Mouse (Mus musculus): ENCODE measurements at regions not wholly inside any gene's neighbourhood (a gene's known extent, or its start where the extent isn't known, plus 50 kb on each side); places are given as distances from the start of the nearest gene placed in this dataset.

DNA sequence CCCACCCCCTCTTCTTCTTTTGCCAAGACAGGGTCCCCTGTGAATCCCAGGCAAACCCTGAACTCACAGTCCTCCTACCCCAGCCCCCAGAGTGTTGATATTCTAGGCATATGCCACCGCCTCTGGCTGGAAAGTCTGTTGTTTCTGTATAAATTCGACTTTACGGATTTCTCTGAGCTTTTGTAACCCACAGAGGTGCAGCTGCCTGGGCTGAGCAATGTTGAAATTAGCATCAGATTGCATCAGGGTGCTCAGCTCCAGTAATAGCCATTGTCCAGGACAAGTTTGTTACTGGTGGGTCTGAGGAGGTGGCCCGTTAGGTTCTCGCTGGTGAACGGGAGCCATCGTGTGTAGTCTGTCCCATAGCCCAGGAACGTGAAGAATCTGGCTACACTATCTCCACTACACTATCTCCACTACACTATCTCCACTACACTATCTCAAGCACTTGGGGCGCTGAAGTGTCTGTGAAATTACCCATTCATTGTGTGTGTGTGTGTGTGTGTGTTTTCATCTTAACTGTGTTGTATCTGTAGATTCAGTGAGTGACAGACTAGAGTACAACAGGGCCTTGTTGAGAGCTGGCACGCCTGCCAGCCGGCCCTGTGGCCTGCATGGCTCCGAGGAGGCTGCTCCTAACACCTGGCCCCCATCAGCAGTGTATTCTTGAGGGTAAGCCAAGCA lies 92.4 kb upstream of the Hnrnpk start:
- DNase-seq (ENCODE audit: low read depth, low spot score) (no peak), ATAC-seq (no peak)
- CTCF ChIA-PET: interaction anchor here (2.0 kb wide), 1 partner anchor 12 kb away, joined by 4 read pairs; no protein-coding TSS in a partner anchor
- in situ Hi-C loops (cut with MboI; ENCODE audit: low pct_unique_long_range_greater_than_20kb): no loop called here
- POLR2A ChIA-PET: no interaction called here
- no peaks in the 10 kb centered on the region for H3K27me3 ChIP-seq
- TF ChIP-seq CTCF (IDR thresholded peaks at IDR 0.05): no peak

GRCm38 (mm10) chr13:58494726-58495125 lies 91.6 kb upstream of the Hnrnpk start:
- ATAC-seq: no peak
- H3K27me3 ChIP-seq: no peaks in the 10 kb centered on the region
- no peak for TF ChIP-seq CTCF (IDR thresholded peaks at IDR 0.05)
- ChIA-PET POLR2A (no interaction called here), CTCF (interaction anchor here (2.0 kb wide), 1 partner anchor 11 kb away, joined by 4 read pairs; no protein-coding TSS in a partner anchor)
- in situ Hi-C loops (cut with MboI; ENCODE audit: low pct_unique_long_range_greater_than_20kb): no loop called here
- DNase-seq (ENCODE audit: low read depth, low spot score): no peak

GRCm38 (mm10) chr13:58490829-58491228 lies 87.7 kb upstream of the Hnrnpk start:
- CTCF ChIA-PET: no interaction called here
- ATAC-seq (no peak), DNase-seq (ENCODE audit: low read depth, low spot score) (no peak)
- H3K27me3 ChIP-seq: no peaks in the 10 kb centered on the region
- POLR2A ChIA-PET: no interaction called here
- in situ Hi-C loops (cut with MboI; ENCODE audit: low pct_unique_long_range_greater_than_20kb): no loop called here
- no peak for TF ChIP-seq CTCF (IDR thresholded peaks at IDR 0.05)

- ChIA-PET CTCF (no interaction called here), POLR2A (no interaction called here)
- TF ChIP-seq CTCF (IDR thresholded peaks at IDR 0.05): no peak
- in situ Hi-C loops (cut with MboI; ENCODE audit: low pct_unique_long_range_greater_than_20kb): no loop called here
- no peaks in the 10 kb centered on the region for H3K27me3 ChIP-seq
- ATAC-seq: no peak
- DNase-seq (ENCODE audit: low read depth, low spot score): no peak
Measured at GRCm38 (mm10) chr13:58485011-58485410, 81.9 kb upstream of the Hnrnpk start.

DNA sequence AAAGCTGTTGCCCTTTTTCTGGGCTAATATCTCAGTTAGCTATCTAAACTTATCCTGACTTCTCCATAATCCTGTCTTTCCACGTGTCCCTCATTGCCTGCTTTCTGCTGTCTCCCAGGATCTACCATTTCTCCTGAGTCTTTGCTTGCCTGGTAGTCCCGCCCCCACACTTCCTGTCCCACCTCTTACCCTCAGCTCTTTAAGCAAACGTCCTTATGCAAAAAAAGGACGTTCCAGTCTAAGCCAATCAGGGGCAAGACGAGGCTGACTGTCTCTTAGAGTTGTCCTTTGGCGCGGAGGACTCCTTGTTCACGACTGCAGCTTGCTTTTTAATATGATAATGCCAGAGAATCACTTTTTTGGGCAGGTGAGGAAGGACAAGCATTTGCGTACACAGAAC lies 79.6 kb upstream of the Hnrnpk start:
- POLR2A ChIA-PET: no interaction called here
- in situ Hi-C loops (cut with MboI; ENCODE audit: low pct_unique_long_range_greater_than_20kb): no loop called here
- H3K27me3 ChIP-seq: no peaks in the 10 kb centered on the region
- CTCF ChIA-PET: no interaction called here
- ATAC-seq: no peak
- TF ChIP-seq CTCF (IDR thresholded peaks at IDR 0.05): no peak
- DNase-seq (ENCODE audit: low read depth, low spot score): no peak

GRCm38 (mm10) chr13:58480928-58481598 lies 77.9 kb upstream of the Hnrnpk start:
- no peak for ATAC-seq
- no peaks in the 10 kb centered on the region for H3K27me3 ChIP-seq
- in situ Hi-C loops (cut with MboI; ENCODE audit: low pct_unique_long_range_greater_than_20kb): no loop called here
- CTCF ChIA-PET: no interaction called here
- no peak for DNase-seq (ENCODE audit: low read depth, low spot score)
- TF ChIP-seq CTCF (IDR thresholded peaks at IDR 0.05): no peak
- POLR2A ChIA-PET: no interaction called here

- in situ Hi-C loops (cut with MboI; ENCODE audit: low pct_unique_long_range_greater_than_20kb): no loop called here
- no peaks in the 10 kb centered on the region for H3K27me3 ChIP-seq
- TF ChIP-seq CTCF (IDR thresholded peaks at IDR 0.05): no peak
- DNase-seq (ENCODE audit: low read depth, low spot score) (no peak), ATAC-seq (no peak)
- CTCF ChIA-PET: no interaction called here
- POLR2A ChIA-PET: no interaction called here
Measured at GRCm38 (mm10) chr13:58480388-58480927, 77.3 kb upstream of the Hnrnpk start.

DNA sequence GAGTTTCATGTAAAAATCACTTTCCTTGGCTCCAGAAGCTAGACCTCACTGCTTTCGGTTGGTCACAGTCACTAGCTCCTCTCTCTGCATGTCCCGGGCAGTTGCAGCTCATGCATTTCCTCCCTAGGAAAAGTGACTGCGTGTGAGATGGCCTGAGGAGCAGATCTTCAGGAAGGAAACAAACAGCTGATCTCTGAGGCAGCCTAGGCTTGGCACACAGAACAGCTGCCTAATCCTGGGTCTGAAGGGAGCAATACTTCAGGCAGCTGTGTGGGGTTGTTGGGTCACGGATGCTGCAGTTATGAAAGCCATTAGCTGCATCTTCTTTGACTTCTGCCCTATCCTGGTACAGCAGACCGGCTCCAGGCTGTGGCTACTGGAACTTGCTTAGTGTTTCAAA lies 75.3 kb upstream of the Hnrnpk start:
- ChIA-PET CTCF (no interaction called here), POLR2A (no interaction called here)
- ATAC-seq (no peak), DNase-seq (ENCODE audit: low read depth, low spot score) (no peak)
- no peaks in the 10 kb centered on the region for H3K27me3 ChIP-seq
- in situ Hi-C loops (cut with MboI; ENCODE audit: low pct_unique_long_range_greater_than_20kb): no loop called here
- no peak for TF ChIP-seq CTCF (IDR thresholded peaks at IDR 0.05)

DNA sequence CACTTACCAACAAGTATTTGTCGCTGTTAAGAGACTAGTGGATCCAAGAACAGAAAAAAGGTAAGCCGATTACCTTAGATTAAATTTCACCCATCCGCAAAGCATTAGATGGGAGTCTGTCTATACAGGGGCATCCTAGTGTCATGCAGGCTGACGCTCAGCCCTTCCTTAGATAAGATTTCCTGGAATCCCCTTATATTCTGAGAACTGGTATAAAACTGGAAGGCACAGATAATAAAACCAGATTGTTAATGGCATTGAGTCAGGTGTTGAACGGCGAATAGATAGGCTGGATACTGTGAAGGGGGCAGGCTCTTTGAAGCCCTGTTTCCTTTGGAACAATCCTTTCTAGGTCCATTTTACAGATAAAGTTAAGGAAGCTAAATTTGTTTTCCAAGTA lies 74.1 kb upstream of the Hnrnpk start:
- CTCF ChIA-PET: no interaction called here
- ATAC-seq: no peak
- TF ChIP-seq CTCF (IDR thresholded peaks at IDR 0.05): no peak
- no peaks in the 10 kb centered on the region for H3K27me3 ChIP-seq
- POLR2A ChIA-PET: no interaction called here
- DNase-seq (ENCODE audit: low read depth, low spot score): no peak
- in situ Hi-C loops (cut with MboI; ENCODE audit: low pct_unique_long_range_greater_than_20kb): no loop called here

DNA sequence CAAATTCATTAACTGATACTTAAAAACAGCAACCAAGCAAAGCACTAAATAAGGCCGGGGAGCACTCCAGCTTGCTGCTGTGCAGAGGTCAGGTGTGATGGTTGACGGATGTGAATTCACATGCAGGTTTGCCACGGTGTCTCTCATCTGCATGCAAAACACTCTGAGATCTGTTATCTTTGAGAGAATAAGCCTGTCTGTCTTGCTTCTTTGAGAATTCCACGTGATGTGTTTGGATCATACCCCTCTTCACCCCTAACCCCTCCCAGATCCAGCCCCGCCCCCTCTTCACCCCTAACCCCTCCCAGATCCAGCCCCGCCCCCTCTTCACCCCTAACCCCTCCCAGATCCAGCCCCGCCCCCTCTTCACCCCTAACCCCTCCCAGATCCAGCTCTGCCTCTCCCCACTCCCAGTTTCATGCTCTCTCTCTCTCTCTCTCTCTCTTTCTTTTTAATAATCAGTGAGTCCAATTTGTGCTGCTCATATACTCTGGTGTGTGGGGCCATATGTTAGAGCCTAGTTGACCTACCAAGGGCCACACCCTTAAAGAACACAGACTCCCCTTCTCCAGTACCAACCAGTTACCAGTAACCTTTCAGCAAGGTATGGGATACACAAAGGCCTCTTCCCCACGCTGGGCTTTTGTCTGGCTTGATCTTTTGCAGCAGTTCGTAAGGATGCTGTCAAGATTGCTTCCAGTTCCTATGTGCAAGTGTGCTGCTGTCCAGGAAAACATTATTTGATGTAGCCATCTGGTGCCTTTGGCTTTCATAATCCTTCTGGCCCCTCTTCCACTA lies 73.1 kb upstream of the Hnrnpk start:
- ATAC-seq: no peak
- no peak for DNase-seq (ENCODE audit: low read depth, low spot score)
- POLR2A ChIA-PET: no interaction called here
- no peak for TF ChIP-seq CTCF (IDR thresholded peaks at IDR 0.05)
- CTCF ChIA-PET: no interaction called here
- H3K27me3 ChIP-seq: no peaks in the 10 kb centered on the region
- in situ Hi-C loops (cut with MboI; ENCODE audit: low pct_unique_long_range_greater_than_20kb): no loop called here

DNA sequence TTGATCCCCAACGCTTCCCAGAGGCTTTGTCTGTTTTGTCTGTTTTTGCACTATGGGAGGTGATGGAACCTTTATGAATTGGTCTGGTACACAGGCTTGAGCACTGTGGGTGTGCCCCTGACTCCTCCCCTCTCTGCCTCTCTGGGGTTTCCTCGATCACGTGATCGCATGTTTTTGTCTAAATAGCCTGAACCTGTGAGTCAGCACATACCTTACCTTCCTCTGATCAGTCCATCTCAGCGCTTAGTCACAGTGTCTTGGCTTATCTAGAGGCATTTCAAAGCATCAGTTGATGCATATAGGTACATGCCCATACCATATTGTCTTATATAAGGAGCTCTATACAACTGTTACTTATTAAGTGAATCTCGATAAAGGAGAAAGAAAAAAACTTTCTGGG lies 72.4 kb upstream of the Hnrnpk start:
- ATAC-seq: peak; percentile 31
- ChIA-PET CTCF (no interaction called here), POLR2A (no interaction called here)
- in situ Hi-C loops (cut with MboI; ENCODE audit: low pct_unique_long_range_greater_than_20kb): no loop called here
- H3K27me3 ChIP-seq: no peaks in the 10 kb centered on the region
- no peak for TF ChIP-seq CTCF (IDR thresholded peaks at IDR 0.05)
- DNase-seq (ENCODE audit: low read depth, low spot score): no peak
